Mouse (Mus musculus) layer of hippocampus, adult 9-10 months (tissue): ENCODE results near the gene Slc4a1.
"Not testable (repeated sequence)": the region's sequence is repeated elsewhere in the genome, so short reads cannot be mapped to it uniquely, and the experiment has no call there.

Source experiments
- DNase-seq: peaks from one replicate; pipeline ENCODE4 v3.0.0; 2022; ENCODE audit warnings: low spot score

The Slc4a1 gene

GRCm38 (mm10) chr11:102398007-102398825, 32.2 kb upstream of the Slc4a1 start:
- no peak for DNase-seq

- no peak for DNase-seq
These were observed 30.7 kb upstream of the Slc4a1 start for GRCm38 (mm10) chr11:102396671-102397141.

GRCm38 (mm10) chr11:102396263-102396662, 30.3 kb upstream of the Slc4a1 start:
- no peak for DNase-seq

GRCm38 (mm10) chr11:102395250-102395649, 29.2 kb upstream of the Slc4a1 start:
- DNase-seq, result no peak

GRCm38 (mm10) chr11:102394421-102395124, 28.6 kb upstream of the Slc4a1 start:
- DNase-seq, result no peak

GRCm38 (mm10) chr11:102393719-102394420, 27.9 kb upstream of the Slc4a1 start:
- DNase-seq, result no peak

GRCm38 (mm10) chr11:102393238-102393634, 27.2 kb upstream of the Slc4a1 start, which contains the start of gene Rundc3a:
Gene Rundc3a (plus strand): TSS chr11:102393403.
- peak; percentile 81 for DNase-seq

GRCm38 (mm10) chr11:102392441-102393237, 26.6 kb upstream of the Slc4a1 start:
- DNase-seq, result no peak

- DNase-seq, result not testable (repeated sequence)
These were observed 23.4 kb upstream of the Slc4a1 start for GRCm38 (mm10) chr11:102389436-102389835.

- DNase-seq, result no peak
These were observed 20.1 kb upstream of the Slc4a1 start for GRCm38 (mm10) chr11:102386121-102386520.

GRCm38 (mm10) chr11:102385075-102385474, 19.1 kb upstream of the Slc4a1 start:
- DNase-seq, result no peak

- DNase-seq, result no peak
These were observed 18.4 kb upstream of the Slc4a1 start for GRCm38 (mm10) chr11:102384418-102384817.

GRCm38 (mm10) chr11:102383365-102384136, 17.5 kb upstream of the Slc4a1 start:
- DNase-seq, result no peak

GRCm38 (mm10) chr11:102382794-102383193, 16.8 kb upstream of the Slc4a1 start:
- no peak for DNase-seq

- DNase-seq, result no peak
These were observed 15.5 kb upstream of the Slc4a1 start for GRCm38 (mm10) chr11:102381341-102382100.

- DNase-seq, result no peak
These were observed 14.1 kb upstream of the Slc4a1 start for GRCm38 (mm10) chr11:102380091-102380490.

- DNase-seq, result no peak
These were observed 11.2 kb upstream of the Slc4a1 start for GRCm38 (mm10) chr11:102377186-102377585.

- no peak for DNase-seq
These were observed 10.3 kb upstream of the Slc4a1 start for GRCm38 (mm10) chr11:102376196-102376835.
